Mouse (Mus musculus) intestine, embryonic 14.5 days (tissue): ENCODE data around the gene Pxt1. TPM values are rescaled to one million over a fixed set of nuclear protein-coding genes. Genes with fewer than 3 reads are reported as not detected.

Experiments
- ATAC-seq: fragments of 200-750 bp; cut with Nextera tagmentation; replicated peaks from 2 replicates; pipeline ENCODE4 v1.8.0; 2017; ENCODE audit warnings: low read depth, moderate number of reproducible peaks, moderate TSS enrichment, moderate library complexity; ENCODE audit not compliant: low FRiP score, low TSS enrichment
- DNase-seq: peaks from one replicate; pipeline ENCODE4 v3.0.0-alpha.2; 2018; ENCODE audit warnings: low spot score
- H3K27ac ChIP-seq: fragments of 300-500 bp; sonication (generic); 2 replicates; pipeline ENCODE4 v1.5.1; 2014; ENCODE audit warnings: low read depth, mild to moderate bottlenecking, control low read depth
- H3K27me3 ChIP-seq: fragments of 300-500 bp; sonication (generic); replicated peaks from 2 replicates; pipeline ENCODE4 v1.6.1; 2014; ENCODE audit warnings: low read length, control low read depth; ENCODE audit not compliant: control insufficient read depth, insufficient read depth
- H3K36me3 ChIP-seq: fragments of 300-500 bp; sonication (generic); 2 replicates; pipeline ENCODE4 v1.6.1; 2014; ENCODE audit warnings: low read length, control low read depth; ENCODE audit not compliant: control insufficient read depth, insufficient read depth
- H3K4me1 ChIP-seq: fragments of 300-500 bp; sonication (generic); replicated peaks from 2 replicates; pipeline ENCODE4 v1.6.1; 2014; ENCODE audit warnings: low read length, control low read depth, mixed read lengths; ENCODE audit not compliant: control insufficient read depth, insufficient read depth
- H3K4me2 ChIP-seq: fragments of 300-500 bp; sonication (generic); 2 replicates; pipeline ENCODE4 v1.6.1; 2014; ENCODE audit warnings: low read length
- H3K4me3 ChIP-seq: fragments of 300-500 bp; sonication (generic); 2 replicates; pipeline ENCODE4 v1.5.1; 2014; ENCODE audit warnings: low read depth, low read length, control low read depth, mixed read lengths
- H3K9ac ChIP-seq: fragments of 300-500 bp; sonication (generic); 2 replicates; pipeline ENCODE4 v1.6.1; 2014; ENCODE audit warnings: mild to moderate bottlenecking, low read length
- H3K9me3 ChIP-seq: fragments of 300-500 bp; sonication (generic); 2 replicates; pipeline ENCODE4 v1.6.1; 2016; ENCODE audit warnings: low read length, control low read depth; ENCODE audit not compliant: control insufficient read depth
- WGBS: fragments of 180-500 bp; shearing (Covaris S2); extraction: QIAGEN DNeasy Blood & Tissue Kit; methylation state at CpG from one replicate; pipeline ENCODE4 v1.1.7; 2014; 5-methylcytosine and 5-hydroxymethylcytosine counted together
- polyA plus RNA-seq: library from polyadenylated mRNA; unstranded; fragments of >200 nt; fragmentation: Nextera tagmentation; extraction: Ambion mirVana; gene quantifications from 2 replicates; pipeline ENCODE4 v1.2.1, GENCODE M21; 2014

The Pxt1 gene
- polyA plus RNA-seq, 1 experiment from 2014 or later: not detected

DNA sequence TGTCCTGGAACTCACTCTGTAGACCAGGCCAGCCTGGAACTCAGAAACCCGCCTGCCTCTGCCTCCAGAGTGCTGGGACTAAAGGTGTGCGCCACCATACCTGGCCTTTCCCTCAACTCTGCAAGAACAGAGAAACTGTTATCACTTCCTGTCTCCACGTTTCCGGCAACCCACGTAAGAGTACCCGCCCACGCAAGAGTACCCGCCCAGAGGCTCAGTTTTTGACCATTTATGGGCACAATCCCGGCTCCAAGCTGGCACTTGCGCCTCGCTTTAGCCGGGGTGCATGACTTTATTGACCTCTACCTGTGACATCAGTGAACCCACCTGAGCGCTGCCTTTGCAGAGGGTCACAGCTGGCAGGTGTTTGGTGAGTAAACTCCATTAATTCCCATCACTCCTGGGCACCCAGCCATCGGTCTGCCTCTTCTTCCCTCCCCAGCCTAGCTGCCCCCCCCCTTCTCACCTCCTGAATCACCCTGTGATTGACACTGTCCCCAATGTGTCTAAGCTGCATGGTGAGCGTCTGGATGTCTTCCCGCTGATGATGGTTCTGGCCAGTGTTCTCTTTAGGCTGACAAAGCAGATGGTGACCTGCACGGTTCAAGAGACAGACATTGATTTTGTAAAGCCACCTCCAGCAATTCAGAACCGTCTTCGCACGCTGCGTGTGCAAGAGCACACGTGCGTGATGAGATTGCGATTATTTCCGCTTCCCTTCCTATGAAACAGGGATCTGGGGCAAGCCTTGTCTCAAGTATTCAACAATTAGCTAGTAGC, 2.7 kb downstream of the Pxt1 start:
- Histone ChIP-seq H3K4me1 (no peaks in the 10 kb centered on the region), H3K27me3 (no peaks in the 10 kb centered on the region), H3K36me3 (no peaks in the 10 kb centered on the region), H3K9me3 (no peaks in the 10 kb centered on the region), H3K27ac (no peak overlapping the region), H3K4me3 (no peak overlapping the region), H3K4me2 (no peak overlapping the region), H3K9ac (no peak overlapping the region)
- DNase-seq (no peak), ATAC-seq (no peak)
- WGBS: 92% methylated on average over 25 of the region's 25 CpGs

DNA sequence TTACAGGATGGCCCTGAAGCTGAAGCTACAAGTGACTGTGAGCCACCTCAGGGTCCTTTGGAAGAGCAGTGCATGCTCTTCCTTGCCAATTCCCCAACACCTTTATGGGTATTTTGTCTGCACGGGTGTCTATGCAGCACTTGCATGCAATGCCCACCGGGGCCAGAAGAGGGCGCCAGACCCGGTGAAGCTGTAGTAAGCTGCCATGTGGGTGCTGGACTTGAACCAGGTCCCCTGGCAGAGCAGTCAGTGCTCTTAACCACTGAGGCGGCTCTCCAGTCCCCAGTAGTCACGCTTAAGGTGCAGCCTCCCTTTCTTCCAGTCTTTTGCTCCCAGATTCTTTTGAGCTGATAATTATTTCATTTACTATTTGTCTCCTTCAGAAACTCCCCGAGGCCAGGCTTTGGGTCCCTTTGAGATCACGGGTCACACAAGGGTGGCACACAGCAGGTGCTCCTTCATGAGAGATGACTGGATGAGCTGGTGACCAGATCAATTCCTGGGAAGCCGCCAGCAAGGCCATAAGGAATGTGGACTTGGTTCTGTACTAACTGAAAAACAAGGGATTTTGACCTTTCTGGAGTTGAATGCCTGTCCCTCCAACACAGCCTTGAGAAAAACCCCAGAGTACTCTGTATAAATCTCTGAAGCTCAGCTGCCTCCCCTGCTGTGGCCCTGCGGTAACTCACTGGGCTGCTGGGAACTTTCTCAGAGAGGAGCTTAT, 6.9 kb downstream of the Pxt1 start:
- 84% methylated on average over 10 of the region's 10 CpGs for WGBS
- Histone ChIP-seq H3K9ac (no peak overlapping the region), H3K27ac (no peak overlapping the region), H3K27me3 (no peaks in the 10 kb centered on the region), H3K4me2 (no peak overlapping the region), H3K9me3 (no peaks in the 10 kb centered on the region), H3K36me3 (no peaks in the 10 kb centered on the region), H3K4me3 (no peak overlapping the region), H3K4me1 (0 out of 2 replicates have a peak, but pooled peaks cover 2% of the 10 kb centered on the region)
- DNase-seq (no peak), ATAC-seq (no peak)

DNA sequence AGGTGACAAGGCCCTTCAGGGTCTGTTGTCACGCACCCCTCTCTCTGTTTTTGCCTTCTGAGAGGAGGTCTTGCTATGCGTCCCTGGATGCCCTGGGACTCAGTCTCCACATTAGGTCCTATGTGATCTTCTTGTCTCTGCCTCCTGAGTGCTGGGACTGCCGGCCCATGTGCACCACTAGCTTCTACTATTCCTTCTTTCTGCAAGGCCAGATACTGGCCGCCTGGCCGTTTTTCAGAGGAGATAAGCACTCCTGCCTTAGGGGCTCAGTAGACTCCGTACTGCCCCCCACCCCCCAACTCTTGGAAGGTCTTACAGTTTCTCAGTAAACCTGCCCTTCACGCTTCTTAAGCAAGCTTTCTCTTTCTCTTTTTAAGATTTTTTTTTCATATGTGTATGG, 7.5 kb downstream of the Pxt1 start:
- 88% methylated on average over 7 of the region's 7 CpGs for WGBS
- Histone ChIP-seq H3K4me3 (no peak overlapping the region), H3K36me3 (no peaks in the 10 kb centered on the region), H3K9ac (no peak overlapping the region), H3K4me1 (0 out of 2 replicates have a peak, but pooled peaks cover 2% of the 10 kb centered on the region), H3K27me3 (no peaks in the 10 kb centered on the region), H3K4me2 (no peak overlapping the region), H3K27ac (no peak overlapping the region), H3K9me3 (no peaks in the 10 kb centered on the region)
- ATAC-seq (no peak), DNase-seq (no peak)

DNA sequence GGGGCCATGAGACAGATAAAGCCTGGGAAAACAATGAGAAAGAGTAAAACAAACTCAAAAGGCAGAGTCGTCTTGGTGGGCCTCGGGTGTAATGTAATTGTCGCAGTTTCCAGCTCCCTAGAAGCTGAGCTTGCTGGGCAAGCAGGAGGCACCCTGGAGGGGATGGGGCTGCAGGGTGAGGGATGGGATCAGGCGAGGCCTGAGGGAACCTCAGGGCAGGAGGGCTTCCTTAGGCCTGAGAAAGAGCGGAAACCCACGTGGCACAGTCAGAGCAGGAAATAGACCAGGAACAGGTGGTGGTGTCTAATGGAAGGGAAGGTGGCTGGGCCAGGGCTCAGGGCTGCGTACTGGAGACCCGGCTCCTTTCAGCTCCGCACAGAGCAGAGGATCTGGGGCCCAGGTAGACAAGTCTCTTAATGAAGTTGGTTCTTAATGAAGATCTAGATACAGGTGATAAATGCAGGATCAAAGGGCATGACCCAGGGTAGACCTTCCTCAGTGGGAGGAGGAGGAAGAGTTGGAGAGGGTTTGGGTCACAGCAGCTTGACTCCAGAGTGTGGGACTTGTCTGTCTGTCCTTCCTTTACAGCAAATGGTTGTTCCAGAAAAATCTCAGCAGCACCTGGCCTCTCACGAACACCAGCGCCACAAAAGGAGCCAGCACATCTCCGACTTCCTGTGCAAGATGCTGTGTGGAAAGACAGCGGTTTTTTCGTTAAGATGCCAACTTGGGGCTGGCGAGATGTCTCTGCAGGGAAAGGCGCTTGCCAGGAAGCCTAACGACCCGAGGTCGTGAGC, 9.3 kb downstream of the Pxt1 start:
- 73% methylated on average over 19 of the region's 19 CpGs for WGBS
- no peak for DNase-seq
- Histone ChIP-seq H3K4me2 (no peak overlapping the region), H3K36me3 (no peaks in the 10 kb centered on the region), H3K9ac (no peak overlapping the region), H3K27me3 (no peaks in the 10 kb centered on the region), H3K27ac (no peak overlapping the region), H3K9me3 (no peaks in the 10 kb centered on the region), H3K4me3 (no peak overlapping the region), H3K4me1 (peaks cover 15% of the 10 kb centered on the region; the same call in 1 of the 2 replicates)
- ATAC-seq: no peak

DNA sequence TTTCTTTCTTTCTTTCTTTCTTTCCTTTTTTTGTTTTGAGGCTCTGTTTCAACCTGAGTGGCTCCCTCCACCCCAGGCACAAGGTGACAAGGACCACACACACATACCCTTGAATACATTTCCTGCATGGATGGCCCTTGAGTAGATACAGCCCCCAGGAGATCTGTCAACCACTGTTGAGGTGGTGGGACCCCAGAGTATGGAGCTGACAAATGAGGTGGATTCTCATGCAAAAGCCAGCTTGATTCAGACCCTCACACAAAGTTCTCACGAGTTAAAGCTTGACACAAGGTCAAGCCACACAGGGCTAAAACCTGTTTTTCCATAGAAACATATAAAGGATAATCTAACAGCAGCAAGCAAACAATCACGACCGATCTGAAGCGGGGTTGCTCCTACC, 11.4 kb downstream of the Pxt1 start:
- Histone ChIP-seq H3K4me3 (no peak overlapping the region), H3K4me2 (no peak overlapping the region), H3K9me3 (no peaks in the 10 kb centered on the region), H3K36me3 (no peaks in the 10 kb centered on the region), H3K27me3 (no peaks in the 10 kb centered on the region), H3K4me1 (peaks cover 15% of the 10 kb centered on the region; the same call in 1 of the 2 replicates), H3K9ac (no peak overlapping the region), H3K27ac (no peak overlapping the region)
- no peak for ATAC-seq
- 87% methylated on average over 4 of the region's 4 CpGs for WGBS
- DNase-seq: no peak

DNA sequence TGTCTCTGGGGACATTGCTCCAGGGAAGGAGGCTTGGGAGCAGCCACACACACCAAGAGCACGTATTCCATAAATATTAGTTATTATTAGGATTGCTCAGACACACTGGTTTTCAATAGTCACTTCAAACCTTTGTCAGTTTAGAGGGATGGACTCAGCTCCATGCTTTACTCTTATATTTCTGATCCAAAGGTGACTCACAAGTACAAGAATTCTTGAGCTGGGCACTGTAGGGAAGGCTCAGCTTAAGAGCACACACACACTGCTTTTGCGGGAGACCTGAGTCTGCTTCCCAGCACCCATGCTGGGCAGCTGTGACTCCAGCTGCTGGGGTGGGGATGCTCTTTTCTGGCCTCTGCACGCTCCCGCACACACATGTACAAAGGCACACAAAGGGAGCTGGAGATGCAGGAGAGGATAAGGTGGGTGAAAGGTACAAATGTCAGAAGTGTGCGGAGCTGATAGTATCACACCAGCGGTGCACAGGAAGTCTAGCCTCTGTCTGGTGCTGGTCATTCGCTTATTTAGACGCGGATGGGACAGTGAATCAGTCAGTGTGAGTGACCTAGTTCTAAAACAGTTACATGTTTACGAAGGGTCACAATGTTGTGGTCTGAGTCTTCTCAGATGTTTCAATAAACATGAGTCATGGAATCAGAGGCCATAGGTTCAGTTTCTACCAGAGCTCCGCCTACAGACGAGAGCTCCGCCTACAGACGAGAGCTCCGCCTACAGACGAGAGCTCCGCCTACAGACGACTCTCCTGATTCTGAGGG, 12.0 kb downstream of the Pxt1 start:
- Histone ChIP-seq H3K4me1 (peaks cover 15% of the 10 kb centered on the region; the same call in 1 of the 2 replicates), H3K36me3 (no peaks in the 10 kb centered on the region), H3K27me3 (no peaks in the 10 kb centered on the region), H3K9me3 (no peaks in the 10 kb centered on the region), H3K4me2 (no peak overlapping the region), H3K27ac (peak overlapping the region; percentile 90), H3K4me3 (no peak overlapping the region), H3K9ac (no peak overlapping the region)
- 87% methylated on average over 18 of the region's 18 CpGs for WGBS
- no peak for DNase-seq
- ATAC-seq: no peak

DNA sequence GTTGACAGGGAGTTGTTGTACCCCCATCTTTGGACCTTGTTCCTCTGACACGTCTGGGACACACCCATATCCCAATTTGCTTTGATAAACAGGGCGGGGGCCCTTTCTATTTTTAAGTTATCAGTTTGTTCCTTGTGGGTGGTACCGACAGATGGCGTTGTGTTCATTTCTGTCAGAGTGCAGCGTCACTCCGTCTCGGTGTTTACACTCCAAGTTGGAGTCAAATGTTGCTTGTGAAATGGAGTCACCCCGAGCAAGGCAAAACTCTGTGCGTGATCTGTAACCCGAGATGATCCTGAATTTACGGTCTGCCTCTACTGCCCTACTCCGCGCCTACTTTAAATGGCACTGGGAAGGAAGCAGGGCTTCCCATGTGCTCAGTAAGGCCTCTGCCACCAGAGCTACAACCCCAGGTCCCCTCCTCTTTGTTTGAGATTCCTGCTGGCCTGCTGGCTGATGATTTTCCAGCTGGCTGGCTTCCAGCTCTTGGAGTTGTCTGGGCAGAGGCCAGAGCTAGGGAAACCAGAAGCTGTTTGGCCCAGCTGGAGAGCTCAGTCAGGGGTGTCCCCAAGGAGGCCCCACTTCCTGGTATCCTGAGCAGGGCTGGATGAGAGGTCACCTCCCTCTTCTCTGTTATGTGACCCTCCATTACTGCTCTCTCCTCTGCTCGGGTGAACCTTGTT, 13.1 kb downstream of the Pxt1 start:
- Histone ChIP-seq H3K9ac (no peak overlapping the region), H3K4me1 (peaks cover 15% of the 10 kb centered on the region; the same call in 1 of the 2 replicates), H3K27me3 (no peaks in the 10 kb centered on the region), H3K4me3 (no peak overlapping the region), H3K27ac (peak overlapping the region; percentile 90), H3K9me3 (no peaks in the 10 kb centered on the region), H3K4me2 (peak overlapping the region; percentile 36), H3K36me3 (no peaks in the 10 kb centered on the region)
- 9% methylated on average over 14 of the region's 14 CpGs for WGBS
- ATAC-seq (peak; percentile 82), DNase-seq (peak; percentile 94)
